Comparison of ENCODE assay signal across 8 mouse cellular contexts in genomic region chr17:53688877-53689802, GRCm38 (mm10). TPM values are rescaled to one million over a fixed set of nuclear protein-coding genes. Genes with fewer than 3 reads are reported as not detected.
A peak's percentile ranks its signal among the peaks of the same experiment; 100 is the strongest.
DNase-seq lines count a peak whose midpoint lies in the region; ATAC-seq lines count a peak whose summit lies in the region.

TSS of gene Sgo1 (minus strand) at chr17:53689333.

- peak within 1 kb of the TSS; percentile 80 for H3K9ac ChIP-seq in hindbrain, embryonic 16.5 days (ENCODE audit: low read depth, low read length)

- peak; percentile 94 for DNase-seq in WW6 (ENCODE audit: low read depth, low spot score)
- peak; percentile 94 to 97 for DNase-seq in cerebellum, postnatal 4 days (ENCODE audit: low spot score in 2 of 2)
- peak; percentile 97 for DNase-seq in gastrocnemius, adult 18-20 months (ENCODE audit: low spot score)
- peak; percentile 96 for DNase-seq in left cerebral cortex, adult 18-20 months (ENCODE audit: low spot score in 2 of 2)
- peak; percentile 97 for DNase-seq in right cerebral cortex, adult 18-20 months
- peak; percentile 82 for DNase-seq in urinary bladder, postnatal 10 days (ENCODE audit: low spot score)

- peak within 1 kb of the TSS; percentile 61 for H3K4me3 ChIP-seq in hindbrain, embryonic 16.5 days (ENCODE audit: low read length)
- H3K4me3 ChIP-seq in macrophage (ENCODE audit: inconsistent target) = peak within 1 kb of the TSS; percentile 83

- no peaks in the 10 kb centered on the region for H3K27me3 ChIP-seq in hindbrain, embryonic 16.5 days (replicated peaks; ENCODE audit: control insufficient read depth, insufficient read depth, low read length)

- H3K4me2 ChIP-seq in hindbrain, embryonic 16.5 days (ENCODE audit: low read length) = peak within 1 kb of the TSS; percentile 88

- H3K9me3 ChIP-seq in hindbrain, embryonic 16.5 days (ENCODE audit: control insufficient read depth, low read length) = no peaks in the 10 kb centered on the region

- peak; percentile 99 for ATAC-seq in hindbrain, embryonic 16.5 days

- H3K36me3 ChIP-seq in hindbrain, embryonic 16.5 days (ENCODE audit: control insufficient read depth, insufficient read depth, low read length) = no peaks in the 10 kb centered on the region
- H3K36me3 ChIP-seq in macrophage (ENCODE audit: inconsistent target) = no peaks in the 10 kb centered on the region

- under 1% methylated on average over 78 of the region's 78 CpGs for WGBS in hindbrain, embryonic 16.5 days
- under 1% methylated on average over 78 of the region's 78 CpGs for WGBS in macrophage (ENCODE audit: missing documents)

- H3K79me2 ChIP-seq in macrophage (ENCODE audit: inconsistent target) = peaks cover 35% of the 10 kb centered on the region

- H3K4me1 ChIP-seq in hindbrain, embryonic 16.5 days (ENCODE audit: control insufficient read depth, insufficient read depth, low read depth, low read length) = peaks cover 7% of the 10 kb centered on the region

- peak within 1 kb of the TSS; percentile 97 for H3K27ac ChIP-seq in hindbrain, embryonic 16.5 days (ENCODE audit: low read depth, low read length)
- peak within 1 kb of the TSS; percentile 80 for H3K27ac ChIP-seq in macrophage

RNA-seq across cellular contexts. Expression of gene Sgo1, which starts in this region (rescaled TPM):
- total RNA-seq in gastrocnemius, adult 18-20 months (2021) = not detected
- 5.8 and 6.4 TPM in 2 replicates for polyA plus RNA-seq in hindbrain, embryonic 16.5 days (2015; fragmentation: Nextera tagmentation; extraction: Ambion mirVana)
- under 1 TPM; 0.12 TPM for total RNA-seq in left cerebral cortex, adult 18-20 months (2021)
- total RNA-seq in macrophage (2018; cell fraction: chromatin; rRNA removed) = 1 to 10 TPM in 15 of 26 experiments, under 1 TPM in 8, not detected in 3; 0.20 to 4.8 (median 1.3) TPM
- 1 to 10 TPM in 5 of 26 experiments, under 1 TPM in 21; 0.29 to 1.3 (median 0.61) TPM for total RNA-seq in macrophage (2018; cell fraction: cytosol; rRNA removed)
- total RNA-seq in macrophage (2018; cell fraction: nucleus; rRNA removed) = 1 to 10 TPM in 9 of 26 experiments, under 1 TPM in 17; 0.13 to 8.4 (median 0.61) TPM
- polyA plus RNA-seq in macrophage (2018) = 0.23 to 2.2 TPM (median 1.2 TPM) in 3 replicates

Comparison
In these comparisons a context has a peak if more than half of its experiments do, and no peak if none do; other contexts are left out.
1. Peak in every context shown above with its lines: DNase-seq, ATAC-seq, H3K4me3 ChIP-seq and H3K27ac ChIP-seq.
2. Peak in DNase-seq in gastrocnemius, adult 18-20 months; RNA of the gene not detected or under 1 TPM.
3. Peak in DNase-seq in left cerebral cortex, adult 18-20 months; RNA of the gene not detected or under 1 TPM.